Mouse (Mus musculus): ENCODE results near the gene Pde4b.
A peak's percentile ranks its signal among the peaks of the same experiment; 100 is the strongest.

The Pde4b gene

DNA sequence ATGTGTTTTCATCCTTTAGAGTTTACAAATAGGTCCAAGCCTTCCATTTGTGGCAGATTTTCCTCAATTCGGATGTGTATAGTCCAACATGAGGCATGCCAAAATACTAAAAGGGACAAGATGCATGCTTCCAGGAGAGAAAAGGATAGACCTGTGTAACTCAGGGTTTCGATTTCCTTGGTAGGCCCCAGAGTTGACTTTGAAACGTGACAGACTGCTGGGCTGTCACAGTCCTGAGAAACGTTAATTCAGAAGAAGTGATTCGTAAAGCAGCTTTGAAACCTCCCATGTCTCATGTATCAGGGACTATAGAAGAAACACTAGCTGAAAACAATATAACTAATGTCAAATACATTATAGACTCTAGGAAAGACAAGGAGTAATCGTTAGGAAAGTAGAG lies 495.6 kb downstream of the Pde4b start:
- DNase-seq = no peak

DNA sequence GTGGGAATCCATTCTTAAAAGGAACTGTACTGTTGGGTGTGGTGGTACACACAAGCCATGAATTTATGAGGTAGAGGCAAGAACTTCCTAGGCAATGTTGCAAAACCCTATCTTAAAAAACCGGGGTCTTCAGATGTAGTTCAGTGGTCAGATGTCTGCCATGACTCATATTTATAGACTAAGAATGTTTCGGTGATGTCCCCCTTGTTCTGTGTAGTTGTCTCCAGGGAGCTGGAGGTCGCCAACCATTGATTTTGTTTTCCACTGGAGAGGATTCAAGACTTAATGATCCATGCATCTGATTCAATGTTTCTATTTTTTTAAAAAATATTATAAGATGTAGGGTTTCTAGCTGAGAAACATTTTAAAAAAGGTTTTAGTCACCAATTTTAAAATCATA lies 496.1 kb downstream of the Pde4b start:
- no peak for DNase-seq

DNA sequence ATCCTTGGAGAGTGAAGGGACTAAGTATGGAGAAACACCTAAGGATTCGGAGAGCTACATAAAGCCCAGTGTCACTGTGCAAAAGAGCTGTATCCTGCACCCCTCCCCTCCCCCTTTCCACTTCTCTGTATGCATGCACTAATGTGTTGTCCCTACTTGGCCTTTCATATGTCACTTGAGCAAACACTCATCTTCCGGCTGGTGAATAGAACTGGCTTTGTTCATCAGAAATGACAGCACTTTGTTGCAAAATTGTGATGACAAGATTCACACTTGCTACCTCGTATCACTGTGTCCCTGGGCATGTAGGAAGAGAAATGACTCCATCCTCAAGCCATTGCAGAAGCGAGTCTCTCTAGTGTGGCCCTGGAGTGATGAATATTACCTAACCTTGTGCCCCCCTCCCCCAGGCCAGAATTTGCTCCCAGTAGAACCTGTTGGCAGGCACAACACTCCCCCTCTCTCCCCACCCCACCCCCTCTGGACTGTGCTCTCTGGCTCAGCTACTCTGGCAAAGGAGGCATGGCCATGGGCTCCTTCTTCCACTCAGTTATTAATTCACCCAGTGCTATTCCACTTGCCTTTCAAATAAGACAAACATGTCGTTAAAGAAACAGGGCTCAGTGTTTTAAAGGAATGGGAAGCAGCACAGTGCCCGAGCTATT lies 497.4 kb downstream of the Pde4b start:
- peak; percentile 72 for DNase-seq

DNA sequence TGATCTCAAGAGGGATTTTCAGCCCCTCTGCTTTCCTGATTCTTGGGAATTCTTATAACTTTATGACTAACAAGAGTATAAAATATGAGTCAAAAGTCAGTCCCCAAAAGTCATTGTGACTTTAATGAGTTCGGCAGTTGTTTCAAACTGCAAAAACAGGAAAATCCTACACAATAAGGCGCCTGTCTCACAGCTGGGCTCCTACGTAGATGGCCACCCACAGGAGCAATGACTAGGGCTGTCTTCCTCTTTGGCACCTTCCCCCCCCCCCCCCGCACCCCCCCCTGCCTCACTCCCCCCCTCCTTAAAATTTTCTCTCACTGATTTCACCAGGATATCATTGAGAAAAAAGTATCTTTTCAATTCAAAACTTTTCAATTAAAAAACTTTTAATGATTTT lies 498.2 kb downstream of the Pde4b start:
- no peak for DNase-seq

DNA sequence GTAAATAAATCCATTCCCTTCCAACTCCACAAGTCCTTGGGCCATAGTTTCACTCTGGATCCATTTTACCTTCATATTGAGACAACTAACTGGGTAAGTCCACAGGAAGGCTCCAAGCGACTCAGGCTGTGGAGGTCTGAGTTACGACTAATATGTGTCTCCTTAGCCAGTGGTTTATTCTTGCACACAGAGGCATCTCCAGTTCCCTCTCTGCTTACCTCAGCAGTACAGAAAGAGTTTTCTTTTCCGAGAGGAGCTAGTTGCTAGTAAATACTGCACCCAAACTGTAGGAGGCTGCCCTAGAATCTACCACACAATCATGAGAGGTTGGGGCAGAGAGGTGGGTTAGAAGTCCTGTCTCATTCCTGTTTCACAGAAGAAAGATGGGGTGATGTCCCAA lies 499.4 kb downstream of the Pde4b start:
- no peak for DNase-seq

DNA sequence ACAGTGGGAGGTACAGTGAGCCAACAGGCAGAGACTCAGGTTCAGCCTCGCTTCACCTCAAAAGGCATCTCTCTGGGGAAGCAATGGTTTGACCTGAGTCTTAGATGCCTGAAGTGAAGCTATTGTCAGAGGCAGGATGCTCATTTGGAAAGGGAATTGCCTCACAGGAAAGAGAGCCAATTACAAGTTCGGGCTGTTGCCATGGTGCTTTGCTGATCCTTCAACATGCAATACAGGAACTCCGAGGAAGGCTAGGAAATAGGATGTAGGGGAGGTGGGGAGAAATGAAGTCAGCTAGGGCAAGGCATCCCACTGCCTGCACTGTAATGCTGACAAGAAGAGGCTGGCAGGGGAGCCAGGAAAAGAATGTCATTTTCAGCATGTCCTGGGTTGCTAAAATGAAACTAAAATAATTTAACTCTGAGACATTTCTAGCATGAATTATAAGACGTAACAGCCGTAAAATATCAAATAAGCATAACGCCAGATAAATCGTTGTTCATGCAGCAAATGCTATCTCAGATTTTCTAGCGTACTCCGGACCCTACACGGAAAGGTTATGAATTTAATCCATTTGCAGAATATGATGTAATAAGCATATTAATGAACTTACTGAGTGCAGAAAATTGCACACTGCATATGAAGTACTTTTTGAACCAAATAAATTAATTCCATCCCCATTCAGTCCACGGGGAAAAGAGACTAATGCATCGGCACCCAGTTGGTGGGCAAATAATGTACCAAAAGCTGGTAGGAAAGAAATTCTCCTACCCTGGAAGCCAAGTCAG lies 501.5 kb downstream of the Pde4b start:
- peak; percentile 40 for DNase-seq

DNA sequence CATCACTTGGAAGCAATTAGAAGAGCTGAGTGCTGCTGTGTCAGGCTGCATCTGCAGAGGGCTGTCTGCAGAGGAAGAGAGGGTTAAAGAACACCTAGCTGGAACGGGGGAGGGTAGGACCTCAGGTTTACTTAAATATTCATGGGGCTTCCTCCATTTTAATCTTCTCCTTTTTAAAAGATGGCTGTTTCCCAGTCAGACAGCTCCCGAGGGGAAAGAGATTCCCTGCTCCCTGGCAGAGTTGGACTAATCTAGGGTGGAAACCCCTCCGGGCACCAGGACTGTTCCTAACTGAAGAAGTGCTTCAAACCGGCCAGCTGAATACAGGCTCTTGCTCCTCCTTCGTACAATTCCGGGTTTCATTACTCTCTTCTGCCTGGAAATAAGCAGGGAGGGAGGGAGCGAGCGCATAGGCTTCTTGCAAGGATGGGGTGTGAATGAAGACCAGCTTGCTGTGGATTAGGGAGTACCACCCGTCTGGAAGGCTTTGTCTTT lies 502.2 kb downstream of the Pde4b start:
- DNase-seq = peak; percentile 69

DNA sequence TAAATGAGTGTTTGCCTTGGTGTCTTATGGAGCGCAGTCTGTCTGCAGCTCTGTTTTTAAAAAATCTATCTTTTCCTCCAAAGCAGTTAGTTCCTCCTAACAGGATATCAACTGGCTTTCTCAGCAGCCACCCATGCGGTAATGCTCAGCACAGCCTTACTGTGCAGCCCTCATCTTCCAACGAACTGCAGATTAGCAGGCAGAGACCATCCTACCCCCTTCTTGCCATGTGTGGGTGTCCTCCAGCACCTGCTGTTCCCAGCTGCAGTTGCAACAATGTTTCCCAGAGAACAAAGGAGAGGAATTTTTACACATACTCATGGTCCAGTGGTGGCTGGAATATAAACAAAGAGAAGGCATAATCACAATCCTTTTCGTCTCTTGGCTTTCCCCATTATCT lies 504.5 kb downstream of the Pde4b start:
- no peak for DNase-seq

DNA sequence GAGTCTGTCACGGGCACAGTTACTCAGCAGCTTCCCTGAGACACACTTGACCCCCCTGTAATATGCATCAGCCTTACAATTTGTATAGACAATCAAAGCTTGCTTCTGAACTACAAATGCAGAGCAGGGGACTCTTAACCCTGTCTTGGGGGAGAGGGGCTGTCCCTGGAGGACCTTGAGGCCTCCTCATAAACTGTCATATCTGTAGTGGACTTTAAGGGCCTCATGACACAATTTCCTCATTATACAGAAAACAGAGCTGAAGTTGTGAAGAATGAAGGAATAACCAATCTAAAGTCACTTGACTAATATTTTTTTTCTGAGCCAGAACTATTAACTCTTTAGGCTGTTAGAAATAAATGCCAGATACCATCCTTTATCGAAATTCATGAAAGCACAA lies 505.2 kb downstream of the Pde4b start:
- DNase-seq = no peak

DNA sequence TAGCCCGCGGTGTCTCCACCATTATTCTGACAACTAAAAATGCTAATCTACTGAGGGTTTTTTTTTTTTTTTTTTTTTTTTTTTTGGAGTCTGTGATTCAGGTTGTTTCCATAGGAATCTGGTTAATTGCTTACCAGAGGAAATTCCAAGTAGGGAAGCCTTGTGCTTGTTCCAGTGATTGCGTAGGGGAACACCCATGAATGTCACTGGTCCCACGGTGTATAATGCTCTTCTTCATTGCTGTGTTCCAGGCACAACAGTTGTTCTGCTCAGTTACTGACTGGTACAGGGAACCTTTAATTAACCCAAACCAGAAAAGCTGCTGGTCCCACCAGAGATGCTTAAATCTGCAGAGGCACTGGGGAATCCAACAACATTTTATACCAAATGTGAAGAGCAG lies 506.3 kb downstream of the Pde4b start:
- peak; percentile 24 for DNase-seq

DNA sequence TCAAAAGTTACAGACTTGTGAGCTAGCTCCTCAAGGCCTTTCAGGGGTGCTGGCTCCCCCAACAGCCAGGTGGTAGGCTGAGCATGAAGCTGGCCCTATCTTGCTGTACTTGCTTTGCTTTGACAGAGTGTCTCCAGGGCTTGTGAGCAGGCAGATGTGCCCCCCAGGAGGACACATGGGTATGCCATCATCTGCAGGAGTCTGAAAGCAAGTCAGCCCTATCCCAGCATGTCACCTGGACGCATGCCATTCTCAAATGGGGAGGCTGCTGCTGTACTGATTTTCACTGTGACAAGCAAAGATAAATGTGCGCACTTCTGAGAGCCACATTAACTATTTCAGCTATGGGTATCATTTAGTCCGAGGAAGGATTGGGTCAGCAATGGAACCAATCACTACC lies 507.2 kb downstream of the Pde4b start:
- DNase-seq = no peak

DNA sequence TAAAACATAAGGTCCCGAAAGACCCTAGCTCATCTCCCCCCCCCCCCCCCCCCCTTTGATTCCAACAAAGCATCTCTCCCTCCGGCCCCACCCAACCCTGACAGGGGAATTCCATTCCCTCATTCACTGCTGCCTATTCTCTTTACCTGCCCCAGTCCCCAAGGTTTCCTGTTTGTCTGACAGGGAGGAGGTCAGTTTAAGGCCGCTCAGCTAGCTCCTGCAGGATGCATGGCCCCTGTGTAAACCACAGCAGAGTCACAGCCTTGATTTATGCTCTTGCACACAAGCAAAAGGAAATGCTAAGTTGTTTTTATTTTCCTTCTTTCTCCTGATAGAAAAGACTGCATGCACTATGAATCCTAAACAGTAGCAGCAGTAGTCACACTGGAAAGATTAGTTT lies 516.6 kb downstream of the Pde4b start:
- no peak for DNase-seq

DNA sequence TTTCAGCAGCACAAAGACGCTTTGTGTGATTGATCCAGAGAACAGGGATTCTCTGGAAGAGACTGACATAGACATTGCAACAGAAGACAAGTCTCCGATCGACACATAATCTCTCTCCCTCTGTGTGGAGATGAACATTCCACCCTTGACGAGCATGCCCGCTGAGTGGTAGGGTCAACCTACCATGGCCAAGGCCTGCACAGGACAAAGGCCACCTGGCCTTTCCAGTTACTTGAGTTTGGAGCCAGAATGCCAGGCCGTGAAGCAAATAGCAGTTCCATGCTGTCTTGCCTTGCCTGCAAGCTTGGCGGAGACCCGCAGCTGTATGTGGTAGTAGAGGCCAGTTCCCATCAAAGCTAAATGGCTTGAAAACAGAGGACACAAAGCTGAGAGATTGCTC lies 517.9 kb downstream of the Pde4b start:
- DNase-seq = no peak

DNA sequence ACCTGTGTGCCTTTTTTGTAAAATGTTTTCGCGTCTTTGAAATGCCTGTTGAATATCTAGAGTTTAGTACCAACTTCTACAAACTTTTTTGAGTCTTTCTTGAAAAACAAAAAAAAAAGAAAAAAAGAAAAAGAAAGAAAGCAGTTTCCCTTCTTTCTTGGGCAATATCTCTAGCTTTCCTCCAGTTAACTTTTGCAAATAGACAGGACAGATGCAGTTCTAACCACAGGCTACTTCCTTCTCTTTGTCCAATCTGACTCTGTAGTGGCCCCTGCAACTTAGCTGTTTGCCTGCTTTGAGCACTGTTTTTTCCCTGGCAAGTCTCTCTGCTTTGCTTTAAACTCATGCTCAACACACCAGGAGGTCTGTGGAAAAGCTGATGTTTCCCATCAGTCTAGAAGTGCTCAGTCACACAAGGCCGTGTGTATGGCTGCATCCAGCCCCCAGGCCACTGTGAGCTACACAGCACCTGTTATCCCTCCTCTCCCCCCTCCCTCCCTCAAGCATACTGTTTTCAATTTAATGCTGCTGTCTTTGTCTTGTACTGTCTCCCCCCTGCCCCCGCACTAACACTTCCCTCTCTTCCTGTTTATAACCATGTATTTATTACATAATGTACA lies 518.5 kb downstream of the Pde4b start:
- DNase-seq = no peak

DNA sequence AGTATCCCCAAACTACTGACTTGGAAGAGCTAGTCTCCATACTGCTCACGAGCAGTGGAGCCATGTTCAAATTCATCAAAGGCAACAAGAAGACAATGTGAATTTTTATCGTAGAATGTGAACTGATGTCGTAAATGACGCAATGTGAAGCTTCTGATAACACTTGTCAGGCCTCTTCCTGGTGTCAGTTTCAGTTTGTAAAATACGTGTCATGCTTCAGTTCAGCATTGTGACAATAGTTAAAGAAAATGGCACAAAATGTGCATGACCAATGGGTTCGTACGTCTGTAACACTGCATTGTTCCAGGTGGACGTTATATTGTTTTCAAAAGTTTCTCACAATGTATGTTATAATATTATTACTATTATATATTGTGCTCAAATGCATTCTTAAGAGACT lies 519.5 kb downstream of the Pde4b start:
- no peak for DNase-seq

DNA sequence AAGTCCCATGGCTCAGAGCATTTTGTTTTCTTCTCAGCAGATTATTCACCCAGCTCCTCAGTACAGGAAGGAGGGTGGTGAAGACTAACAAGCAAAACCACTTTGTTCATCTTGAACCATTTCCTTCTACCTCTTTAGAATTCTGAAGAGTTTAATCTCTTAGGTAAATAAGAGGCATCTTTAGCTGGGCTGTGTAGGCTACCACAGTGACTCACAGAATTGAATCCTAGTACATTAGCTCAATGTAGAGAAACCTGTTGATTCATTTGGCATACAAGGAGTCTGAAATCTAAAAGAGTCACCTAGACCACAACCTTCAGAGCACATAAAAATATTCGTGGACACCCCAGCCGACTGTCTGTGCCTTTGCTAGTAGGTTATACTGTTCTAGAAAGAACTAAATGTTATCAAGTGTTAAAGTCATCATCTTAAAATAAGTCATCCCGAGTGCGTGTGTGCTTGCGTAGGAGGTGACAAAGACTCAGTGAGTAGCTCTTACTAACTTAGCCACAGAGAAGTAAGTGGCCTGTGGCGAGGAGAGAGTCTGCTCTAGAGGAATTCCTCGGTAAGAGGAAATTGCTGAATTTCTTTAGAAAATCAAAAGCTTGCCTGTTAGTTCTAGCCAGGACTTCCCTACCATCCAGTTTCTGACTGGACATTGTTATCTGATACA lies 520.5 kb downstream of the Pde4b start:
- DNase-seq = no peak

DNA sequence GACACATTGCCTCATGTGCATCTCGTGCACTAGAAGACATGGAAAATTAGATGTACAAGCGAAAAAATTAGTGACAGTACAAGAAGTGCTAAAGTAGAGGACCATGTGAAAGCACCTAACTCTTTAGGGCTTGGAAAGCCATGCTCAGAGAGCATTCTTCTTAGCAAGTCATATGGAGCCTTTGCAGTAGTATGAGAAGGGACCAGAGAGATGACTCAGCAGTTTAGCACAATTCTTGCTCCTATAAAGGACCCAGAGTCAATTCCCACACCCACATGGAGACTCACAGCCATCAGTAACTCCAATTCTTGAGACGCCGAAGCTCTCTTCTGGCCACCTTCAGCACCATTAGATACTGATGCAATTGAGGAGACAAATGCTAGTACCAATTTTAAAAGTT lies 525.3 kb downstream of the Pde4b start:
- DNase-seq = no peak

DNA sequence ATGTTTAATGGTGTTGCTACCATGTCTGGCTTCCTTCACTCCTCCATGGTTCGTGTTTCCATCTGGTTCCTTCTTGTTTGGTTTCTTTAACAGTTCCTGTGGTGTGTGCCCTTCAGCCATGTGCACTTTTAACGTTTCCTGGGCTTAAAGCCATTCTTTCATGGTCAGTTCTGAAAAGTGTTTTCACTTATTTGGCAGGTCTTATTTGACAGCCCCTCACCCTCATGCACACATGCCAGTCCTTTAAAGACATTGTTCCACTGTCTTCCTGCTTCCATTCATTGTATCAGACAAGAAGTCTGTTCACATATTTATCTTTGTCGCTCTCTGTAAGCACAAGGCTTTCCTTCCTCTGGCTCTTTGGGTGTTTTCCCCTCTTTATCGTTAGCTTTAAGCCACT lies 530.4 kb downstream of the Pde4b start:
- no peak for DNase-seq

DNA sequence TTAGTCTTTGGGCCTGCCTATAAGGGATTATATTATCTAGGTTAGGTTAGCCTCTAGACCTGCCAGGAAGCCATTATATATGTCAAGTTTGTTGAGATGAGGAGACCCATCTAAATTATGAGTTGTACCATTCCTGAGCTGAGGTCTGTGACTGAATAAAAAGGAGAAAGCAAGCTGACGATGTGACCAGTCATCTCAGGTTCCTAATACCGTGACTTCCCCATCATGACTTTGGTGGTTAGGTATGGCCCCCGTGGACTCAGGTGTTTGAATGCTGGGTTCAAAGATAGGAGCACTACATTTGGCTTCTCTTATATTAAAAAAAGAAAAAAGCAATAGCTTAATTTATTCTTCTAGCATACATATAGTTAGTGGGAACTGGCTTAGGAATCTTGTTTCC lies 531.3 kb downstream of the Pde4b start:
- no peak for DNase-seq

DNA sequence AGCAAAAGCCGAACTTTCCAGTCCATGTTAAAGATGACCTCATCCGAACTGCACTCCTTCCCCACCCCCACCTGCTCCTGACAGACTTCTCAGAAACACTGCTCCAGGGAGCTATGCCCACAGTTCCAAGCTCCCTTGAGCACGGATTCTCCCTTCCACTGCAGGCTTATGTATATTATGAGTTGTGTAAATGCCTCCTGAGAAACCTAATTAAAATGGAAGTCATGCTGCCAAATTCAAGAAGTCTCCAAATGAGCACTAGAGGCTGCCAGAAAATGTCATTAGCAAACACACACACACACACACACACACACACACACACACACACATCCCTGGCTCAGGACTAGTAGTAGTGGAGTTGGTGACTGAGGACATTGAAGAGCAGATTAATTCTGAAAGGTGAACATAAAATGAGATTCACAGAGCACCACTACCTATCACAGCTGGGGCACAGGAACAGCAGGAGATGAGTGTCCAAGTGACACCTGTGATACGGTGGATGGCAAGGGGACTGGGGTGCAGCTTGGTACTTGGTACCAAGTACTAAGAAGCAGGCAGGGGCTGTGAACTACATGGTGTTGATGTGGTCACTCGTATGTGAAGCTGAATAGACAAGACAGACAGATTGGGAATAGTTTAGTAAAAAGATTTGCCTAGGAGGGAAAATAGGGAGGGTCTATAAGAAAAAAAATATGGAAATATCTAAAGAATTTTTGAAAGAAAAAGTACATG lies 533.0 kb downstream of the Pde4b start:
- DNase-seq = no peak

DNA sequence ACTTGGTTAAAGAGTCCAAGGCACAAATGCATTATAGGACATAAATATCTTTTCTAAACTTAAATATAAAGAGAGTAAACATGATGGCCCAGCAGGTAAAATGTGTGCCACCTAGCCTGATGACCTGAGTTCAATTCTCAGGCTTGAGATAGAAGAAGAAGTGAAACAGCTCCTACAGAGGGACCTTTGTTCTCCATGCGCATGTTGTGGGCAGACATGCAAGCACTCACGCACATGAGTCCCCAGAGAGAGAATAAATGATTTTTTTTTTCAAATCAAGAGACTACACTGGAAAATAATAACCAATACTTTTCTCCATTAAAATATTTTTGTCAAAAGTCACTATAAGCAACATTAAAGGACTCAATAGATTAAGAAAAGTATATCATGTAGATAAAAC lies 533.8 kb downstream of the Pde4b start:
- DNase-seq = no peak

DNA sequence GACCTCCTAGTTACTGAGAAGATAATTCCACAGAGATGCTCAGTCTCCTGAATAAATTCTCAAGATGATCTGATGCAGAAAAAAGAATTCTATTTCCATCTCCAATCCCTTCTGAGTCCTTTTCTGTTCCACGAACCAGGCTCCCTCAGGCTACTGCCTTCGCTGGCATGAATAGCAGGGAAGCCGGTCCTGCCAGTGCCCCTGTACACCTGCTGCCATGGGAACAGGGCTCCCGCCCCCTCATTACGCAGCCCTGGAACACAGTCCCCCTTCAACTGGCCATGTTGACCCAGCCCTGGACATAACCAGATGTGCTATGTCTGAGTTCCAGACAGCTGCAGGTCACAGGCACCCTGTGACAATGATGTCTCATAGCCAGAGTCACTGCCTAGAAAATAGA lies 535.6 kb downstream of the Pde4b start:
- peak; percentile 11 for DNase-seq

All from kidney, adult 18-20 months (tissue).